Mouse (Mus musculus): ENCODE data around the gene Lilra5. TPM values are rescaled to one million over a fixed set of nuclear protein-coding genes. Genes with fewer than 3 reads are reported as not detected.
"Not testable (repeated sequence)": the region's sequence is repeated elsewhere in the genome, so short reads cannot be mapped to it uniquely, and the experiment has no call there.

Lilra5 gene
- not detected in 2 replicates for polyA plus RNA-seq (2015; fragmentation: Nextera tagmentation; extraction: Ambion mirVana)

DNA sequence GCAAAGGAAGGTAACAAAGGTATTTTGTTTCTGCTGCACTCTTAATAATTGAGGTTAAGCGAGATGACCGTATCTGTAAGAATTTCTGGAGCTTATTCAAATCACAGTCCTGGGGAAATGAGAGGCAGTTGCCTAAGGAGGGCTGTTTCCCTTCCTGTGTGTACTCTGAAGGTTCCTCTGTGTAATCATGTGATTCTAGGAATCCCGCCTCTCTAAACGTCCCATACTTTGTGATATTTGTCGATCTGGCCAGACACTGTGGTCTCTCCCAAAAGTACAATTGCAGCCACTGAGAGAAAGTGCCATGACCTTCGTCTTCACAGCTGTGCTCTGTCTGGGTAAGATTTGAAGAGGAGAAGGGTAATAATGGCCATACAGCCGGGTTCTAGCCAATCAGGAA, at the start of gene Lilra5:
Lilra5 (plus strand) TSS at position 301 of the 400 bp plus-strand sequence.
- no peak within 1 kb of the TSS for H3K4me2 ChIP-seq
- no peak within 1 kb of the TSS for H3K9ac ChIP-seq
- no peak within 1 kb of the TSS for H3K27ac ChIP-seq
- no peak for ATAC-seq (ENCODE audit: insufficient number of reproducible peaks, insufficient read depth, low FRiP score, low TSS enrichment, low read depth)
- no peaks in the 10 kb centered on the region for H3K36me3 ChIP-seq
- H3K4me1 ChIP-seq = no peaks in the 10 kb centered on the region
- 77% methylated on average over 7 of the region's 7 CpGs for WGBS
- H3K9me3 ChIP-seq = no peaks in the 10 kb centered on the region
- H3K4me3 ChIP-seq = no peak within 1 kb of the TSS
- no peaks in the 10 kb centered on the region for H3K27me3 ChIP-seq

DNA sequence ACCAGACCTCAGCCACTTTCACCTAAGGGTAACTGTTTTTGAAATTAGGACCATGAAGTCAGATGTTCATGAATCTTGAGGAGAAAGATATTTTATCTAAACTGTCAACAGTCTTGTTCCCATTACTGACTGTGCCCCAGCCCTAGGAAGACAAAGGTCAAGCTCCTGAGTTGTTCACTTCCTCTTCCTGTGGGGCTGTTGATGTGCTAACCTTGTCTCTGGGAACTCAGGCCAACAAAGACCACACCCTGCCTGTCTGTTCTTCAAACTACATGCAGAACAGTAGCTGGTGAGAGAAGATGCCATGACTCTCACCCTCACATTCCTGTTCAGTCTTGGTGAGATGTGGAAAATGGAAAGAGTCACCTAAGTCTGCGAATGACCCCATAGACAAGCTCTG, 30.4 kb upstream of the Lilra5 start:
- Histone ChIP-seq H3K9me3 (no peaks in the 10 kb centered on the region; the same call in 1 of the 2 replicates), H3K27me3 (no peaks in the 10 kb centered on the region), H3K4me3 (no peak overlapping the region), H3K27ac (no peak overlapping the region), H3K4me2 (no peak overlapping the region), H3K36me3 (no peaks in the 10 kb centered on the region), H3K9ac (no peak overlapping the region), H3K4me1 (no peaks in the 10 kb centered on the region)
- 79% methylated on average over 1 of the region's 1 CpGs for WGBS
- no peak for ATAC-seq (ENCODE audit: insufficient number of reproducible peaks, insufficient read depth, low FRiP score, low TSS enrichment, low read depth)

DNA sequence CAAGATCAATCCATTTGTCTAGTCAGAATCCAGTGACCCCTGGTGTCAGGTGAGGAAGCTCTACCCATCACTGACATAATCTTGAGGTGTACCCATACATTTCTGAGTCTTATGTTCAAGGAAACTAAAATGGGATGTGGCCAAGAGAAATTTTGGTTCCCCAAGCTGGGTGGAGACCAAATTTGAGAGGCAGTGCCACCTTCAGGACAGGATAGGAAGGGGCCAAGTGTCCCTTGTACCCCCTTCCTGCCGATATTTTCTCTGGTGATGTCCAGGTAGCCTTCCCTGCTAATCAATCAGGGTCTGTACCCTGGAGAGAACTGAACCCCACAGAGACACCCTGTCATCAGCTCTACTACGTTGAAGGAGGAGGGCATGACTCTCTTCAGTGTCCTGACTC, 28.9 kb upstream of the Lilra5 start:
- WGBS = 42% methylated on average over 2 of the region's 2 CpGs
- Histone ChIP-seq H3K9me3 (no peaks in the 10 kb centered on the region; the same call in 1 of the 2 replicates), H3K27me3 (no peaks in the 10 kb centered on the region), H3K9ac (no peak overlapping the region), H3K27ac (no peak overlapping the region), H3K4me1 (no peaks in the 10 kb centered on the region), H3K36me3 (no peaks in the 10 kb centered on the region), H3K4me3 (no peak overlapping the region), H3K4me2 (no peak overlapping the region)
- ATAC-seq (ENCODE audit: insufficient number of reproducible peaks, insufficient read depth, low FRiP score, low TSS enrichment, low read depth) = no peak

- not testable (repeated sequence) for H3K9ac ChIP-seq; ATAC-seq (ENCODE audit: insufficient number of reproducible peaks, insufficient read depth, low FRiP score, low TSS enrichment, low read depth); H3K27ac ChIP-seq; H3K4me3 ChIP-seq; H3K36me3 ChIP-seq; H3K27me3 ChIP-seq; H3K9me3 ChIP-seq; H3K4me2 ChIP-seq; H3K4me1 ChIP-seq
Observed at GRCm38 (mm10) chr7:4213436-4213835, 24.1 kb upstream of the Lilra5 start.

DNA sequence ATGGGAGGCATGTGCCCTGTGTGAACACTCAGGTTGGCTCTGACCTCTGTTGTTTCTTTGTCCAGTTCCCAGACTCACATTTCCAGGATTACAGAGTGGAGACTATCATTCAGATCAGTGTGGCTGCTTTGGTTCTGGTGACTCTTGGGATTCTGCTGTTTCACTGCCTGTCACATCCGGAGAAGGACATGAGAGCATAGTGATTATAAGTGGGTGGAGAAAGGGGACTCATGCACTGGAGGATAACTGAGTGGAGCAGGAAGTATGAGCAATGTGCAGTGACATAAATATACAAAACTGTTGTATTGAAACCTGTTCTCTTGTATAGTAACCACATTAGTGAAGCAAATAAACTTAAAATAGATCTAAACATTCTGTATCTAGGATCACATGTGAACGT, 22.2 kb upstream of the Lilra5 start:
- Histone ChIP-seq H3K4me1 (no peaks in the 10 kb centered on the region), H3K9ac (no peak overlapping the region), H3K27ac (no peak overlapping the region), H3K4me3 (no peak overlapping the region), H3K27me3 (no peaks in the 10 kb centered on the region), H3K4me2 (no peak overlapping the region), H3K36me3 (no peaks in the 10 kb centered on the region), H3K9me3 (no peaks in the 10 kb centered on the region)
- no peak for ATAC-seq (ENCODE audit: insufficient number of reproducible peaks, insufficient read depth, low FRiP score, low TSS enrichment, low read depth)
- WGBS = 77% methylated on average over 2 of the region's 2 CpGs

DNA sequence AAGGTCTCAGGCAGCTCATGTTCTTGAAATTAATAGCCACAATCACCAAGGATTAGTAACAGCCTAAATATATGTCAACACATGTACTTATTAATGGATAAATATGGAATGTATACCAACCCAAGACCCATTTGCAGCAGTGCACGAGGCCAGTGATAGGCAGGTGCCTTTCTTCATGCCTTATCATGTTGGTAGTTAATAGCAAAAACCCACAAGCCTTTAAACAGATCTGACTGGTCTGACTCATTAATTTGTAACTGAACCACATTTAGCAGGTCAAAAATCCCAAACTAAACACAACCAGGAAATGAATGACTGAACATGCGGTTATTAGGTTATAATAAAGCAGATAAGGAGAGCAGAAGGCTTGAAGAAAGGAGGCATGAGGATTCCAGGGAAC, 21.7 kb upstream of the Lilra5 start:
- Histone ChIP-seq H3K4me1 (no peaks in the 10 kb centered on the region), H3K9me3 (no peaks in the 10 kb centered on the region), H3K36me3 (no peaks in the 10 kb centered on the region), H3K27me3 (no peaks in the 10 kb centered on the region), H3K9ac (no peak overlapping the region), H3K27ac (no peak overlapping the region), H3K4me3 (no peak overlapping the region), H3K4me2 (no peak overlapping the region)
- WGBS = 65% methylated on average over 2 of the region's 2 CpGs
- ATAC-seq (ENCODE audit: insufficient number of reproducible peaks, insufficient read depth, low FRiP score, low TSS enrichment, low read depth) = no peak

DNA sequence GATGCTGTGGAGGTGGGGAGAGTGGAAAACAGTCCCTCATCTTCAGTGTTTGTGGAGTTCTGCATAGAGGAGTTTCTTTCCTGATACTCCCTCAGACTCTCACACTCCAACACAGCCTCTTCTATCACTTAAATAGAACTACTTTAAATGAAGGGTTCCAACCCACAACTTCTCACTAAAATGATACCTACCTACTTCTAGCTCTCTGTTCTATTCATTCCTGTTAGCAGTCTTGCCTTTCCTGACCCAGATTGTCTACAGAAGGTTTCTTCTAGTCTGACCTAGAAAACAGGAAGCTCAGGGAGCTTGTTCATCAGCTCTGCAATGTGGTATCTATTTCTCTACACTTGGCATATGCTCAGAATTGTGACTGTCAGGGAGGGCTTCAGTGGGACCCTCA, 2.0 kb upstream of the Lilra5 start:
- Histone ChIP-seq H3K27me3 (no peaks in the 10 kb centered on the region), H3K4me2 (no peak overlapping the region), H3K9ac (no peak overlapping the region), H3K4me1 (no peaks in the 10 kb centered on the region), H3K36me3 (no peaks in the 10 kb centered on the region), H3K4me3 (no peak overlapping the region), H3K9me3 (no peaks in the 10 kb centered on the region), H3K27ac (no peak overlapping the region)
- ATAC-seq (ENCODE audit: insufficient number of reproducible peaks, insufficient read depth, low FRiP score, low TSS enrichment, low read depth) = no peak

DNA sequence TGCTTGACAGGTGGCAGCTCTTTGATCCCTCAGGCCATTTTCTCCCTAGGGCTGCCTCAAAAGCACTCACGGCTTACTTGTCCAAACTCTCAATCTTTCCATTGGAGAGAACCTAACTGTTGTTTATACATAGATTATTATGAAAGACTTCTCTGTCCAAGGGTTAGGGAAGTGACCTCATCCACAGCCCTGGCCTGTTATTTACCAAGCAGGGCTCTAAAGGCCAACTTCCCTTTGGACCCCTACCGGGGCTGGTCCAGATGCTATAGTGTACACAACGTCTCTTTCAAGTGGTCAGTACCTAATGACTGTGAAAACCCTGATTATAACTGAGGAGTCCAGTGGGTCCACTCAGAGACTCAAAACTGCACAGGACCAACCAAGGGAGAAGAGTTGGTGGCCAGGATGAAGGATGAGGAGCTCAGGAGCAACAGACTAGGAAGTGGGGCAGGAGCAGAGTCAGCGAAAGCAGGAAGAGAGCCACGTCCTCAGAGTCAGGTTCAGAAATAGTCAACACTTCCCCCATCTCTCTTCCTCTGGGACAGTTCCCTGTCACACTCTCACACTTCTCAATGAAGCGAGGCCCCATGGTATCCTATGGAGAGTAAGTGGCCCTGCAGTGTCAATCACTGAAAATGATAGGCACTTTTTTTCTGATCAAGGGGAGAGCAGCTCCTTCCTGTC, 1.6 kb downstream of the Lilra5 start:
- H3K4me1 ChIP-seq = no peaks in the 10 kb centered on the region
- H3K9me3 ChIP-seq = no peaks in the 10 kb centered on the region
- no peaks in the 10 kb centered on the region for H3K27me3 ChIP-seq
- no peaks in the 10 kb centered on the region for H3K36me3 ChIP-seq
- ATAC-seq (ENCODE audit: insufficient number of reproducible peaks, insufficient read depth, low FRiP score, low TSS enrichment, low read depth) = no peak
- no peak overlapping the region for H3K9ac ChIP-seq
- no peak overlapping the region for H3K4me3 ChIP-seq
- no peak overlapping the region for H3K27ac ChIP-seq
- H3K4me2 ChIP-seq = no peak overlapping the region
- WGBS = 69% methylated on average over 6 of the region's 6 CpGs

- H3K27ac ChIP-seq; ATAC-seq (ENCODE audit: insufficient number of reproducible peaks, insufficient read depth, low FRiP score, low TSS enrichment, low read depth); H3K4me1 ChIP-seq: not testable (repeated sequence)
Observed at GRCm38 (mm10) chr7:4251211-4251610, 13.7 kb downstream of the Lilra5 start.

GRCm38 (mm10) chr7:4256060-4256459, 18.5 kb downstream of the Lilra5 start:
- ATAC-seq (ENCODE audit: insufficient number of reproducible peaks, insufficient read depth, low FRiP score, low TSS enrichment, low read depth); H3K27me3 ChIP-seq; H3K27ac ChIP-seq; H3K9ac ChIP-seq; H3K4me3 ChIP-seq; H3K36me3 ChIP-seq; H3K9me3 ChIP-seq; H3K4me1 ChIP-seq; H3K4me2 ChIP-seq: not testable (repeated sequence)
- 20% methylated on average over 1 of the region's 1 CpGs for WGBS

More at GRCm38 (mm10) chr7:4251211-4251610, 13.7 kb downstream of the Lilra5 start:
- H3K4me2 ChIP-seq, H3K36me3 ChIP-seq, H3K27me3 ChIP-seq, H3K9me3 ChIP-seq, H3K4me3 ChIP-seq, H3K9ac ChIP-seq: not testable (repeated sequence)
- WGBS = 70% methylated on average over 1 of the region's 1 CpGs

DNA sequence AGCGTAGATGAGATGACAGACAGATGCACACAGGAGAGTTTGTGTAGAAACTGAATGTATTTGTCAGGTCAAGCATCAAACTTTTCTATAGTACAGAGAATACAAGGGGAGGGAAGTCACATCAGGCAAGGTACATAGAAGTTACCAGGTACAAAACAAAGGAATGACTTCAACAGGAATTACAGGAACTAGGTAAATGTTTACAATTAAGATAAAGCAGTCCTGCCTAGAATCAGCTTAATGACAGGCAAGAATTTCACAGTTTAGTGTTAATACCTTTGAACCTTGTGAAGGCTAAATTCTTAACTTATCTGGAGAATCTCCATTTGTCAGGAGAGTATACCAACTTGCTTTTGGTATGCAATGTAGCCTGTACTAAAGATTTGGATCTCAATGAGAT, 23.0 kb downstream of the Lilra5 start:
- not testable (repeated sequence) for H3K36me3 ChIP-seq; H3K27ac ChIP-seq; H3K9ac ChIP-seq; H3K4me3 ChIP-seq; H3K4me1 ChIP-seq; ATAC-seq (ENCODE audit: insufficient number of reproducible peaks, insufficient read depth, low FRiP score, low TSS enrichment, low read depth); H3K4me2 ChIP-seq; H3K27me3 ChIP-seq; H3K9me3 ChIP-seq
- WGBS = 95% methylated on average over 1 of the region's 1 CpGs

DNA sequence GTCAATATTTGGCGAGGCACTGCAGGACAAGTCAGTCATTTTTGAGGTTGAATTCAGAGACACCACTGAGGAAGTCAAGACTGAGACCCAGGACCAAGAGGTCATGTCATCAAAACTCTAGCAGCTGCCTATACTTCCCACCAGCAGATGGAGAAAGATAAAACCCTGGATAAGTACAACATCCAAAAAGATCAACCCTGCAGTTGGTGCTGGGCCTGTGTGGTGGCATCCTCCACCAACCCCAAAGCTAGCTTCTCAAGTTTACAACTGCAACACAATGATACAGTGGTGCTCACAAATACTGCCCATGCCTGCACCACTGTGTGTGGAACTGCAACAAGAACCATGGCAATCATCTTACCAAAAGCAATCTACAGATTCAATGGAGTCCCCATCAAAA, 34.6 kb downstream of the Lilra5 start:
- not testable (repeated sequence) for H3K4me2 ChIP-seq; ATAC-seq (ENCODE audit: insufficient number of reproducible peaks, insufficient read depth, low FRiP score, low TSS enrichment, low read depth); H3K36me3 ChIP-seq; H3K27me3 ChIP-seq; H3K9ac ChIP-seq; H3K27ac ChIP-seq; H3K9me3 ChIP-seq; H3K4me1 ChIP-seq; H3K4me3 ChIP-seq
- 57% methylated on average over 1 of the region's 1 CpGs for WGBS
